8 mouse cellular contexts compared by ENCODE assay signal in the genomic region with DNA sequence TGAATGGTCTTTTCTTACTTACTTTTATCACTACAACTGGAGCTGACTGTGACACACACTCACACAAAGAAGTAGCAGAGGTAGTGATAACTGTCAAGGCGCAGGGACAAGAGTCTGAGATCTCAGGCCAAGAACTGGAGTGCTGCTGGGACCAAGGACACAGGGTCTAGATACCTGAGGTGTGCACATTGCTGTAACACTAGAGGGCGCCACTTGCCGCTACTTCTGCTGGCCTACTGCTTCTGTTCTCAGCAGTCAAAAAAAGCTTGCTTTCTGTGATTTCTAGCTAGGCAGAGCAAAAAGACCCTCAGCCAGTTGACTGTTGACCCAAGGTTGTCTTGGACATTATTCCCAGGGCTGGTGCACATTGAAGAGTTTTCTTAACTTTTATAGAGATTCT. TPM values are rescaled to one million over a fixed set of nuclear protein-coding genes. Genes with fewer than 3 reads are reported as not detected.
DNase-seq lines count a peak whose midpoint lies in the region; ATAC-seq and TF ChIP-seq lines count a peak whose summit lies in the region.

No protein-coding gene starts in this region.

- no peak overlapping the region for H3K4me2 ChIP-seq in heart, embryonic 11.5 days

- no peak overlapping the region for H3K27ac ChIP-seq in heart, embryonic 11.5 days (ENCODE audit: low read depth, low read length)
- no peak overlapping the region for H3K27ac ChIP-seq in layer of hippocampus, adult 2 months

- peak; percentile 93 for DNase-seq in heart, adult 11 months
- DNase-seq in G1E (ENCODE audit: low spot score), result peak; percentile 9
- peak; percentile 74 for DNase-seq in cerebellum, adult 8-10 months
- peak; percentile 78 for DNase-seq in gastrocnemius, postnatal 10 days
- peak; percentile 66 to 76 for DNase-seq in layer of hippocampus, adult 2 months (ENCODE audit: low spot score in 2 of 2)
- DNase-seq in lung, postnatal 36 days, result peak; percentile 86
- peak; percentile 43 to 83 for DNase-seq in spleen, postnatal 10 days (ENCODE audit: low spot score in 2 of 2)

- 13% methylated on average over 3 of the region's 3 CpGs for WGBS in heart, embryonic 11.5 days (ENCODE audit: insufficient replicate concordance)

- peak; percentile 61; the same call in 1 of the 2 replicates for TF ChIP-seq CTCF in G1E (IDR thresholded peaks at IDR 0.05; ENCODE audit: low read depth, low read length)
- TF ChIP-seq CTCF in layer of hippocampus, adult 2 months (conservative IDR thresholded peaks at IDR 0.05), result peak; percentile 95

- H3K9me3 ChIP-seq in heart, embryonic 11.5 days (replicated peaks; ENCODE audit: control insufficient read depth, low read length), result no peaks in the 10 kb centered on the region
- peaks cover 2% of the 10 kb centered on the region; the same call in 1 of the 2 replicates for H3K9me3 ChIP-seq in G1E (replicated peaks)

- ATAC-seq in heart, embryonic 11.5 days (replicated peaks; ENCODE audit: insufficient number of reproducible peaks, low FRiP score, low TSS enrichment), result no peak
- ATAC-seq in G1E (ENCODE audit: extremely low read depth, insufficient number of reproducible peaks, low FRiP score, poor library complexity, severe bottlenecking), result no peak

- H3K36me3 ChIP-seq in heart, embryonic 11.5 days (ENCODE audit: control insufficient read depth, insufficient read depth, low read length), result no peaks in the 10 kb centered on the region
- H3K36me3 ChIP-seq in G1E (replicated peaks), result no peaks in the 10 kb centered on the region

- no peaks in the 10 kb centered on the region for H3K4me1 ChIP-seq in heart, embryonic 11.5 days (ENCODE audit: control insufficient read depth, insufficient read depth, low read length)
- no peaks in the 10 kb centered on the region for H3K4me1 ChIP-seq in G1E (ENCODE audit: insufficient read depth, low read depth, low read length)

- H3K27me3 ChIP-seq in heart, embryonic 11.5 days (ENCODE audit: control insufficient read depth, insufficient read depth, low read length), result no peaks in the 10 kb centered on the region
- H3K27me3 ChIP-seq in G1E (ENCODE audit: insufficient read depth, low read length), result no peaks in the 10 kb centered on the region

- H3K4me3 ChIP-seq in heart, embryonic 11.5 days (ENCODE audit: low read depth, low read length), result no peak overlapping the region
- no peak overlapping the region for H3K4me3 ChIP-seq in G1E (ENCODE audit: low read depth, low read length)
- no peak overlapping the region for H3K4me3 ChIP-seq in layer of hippocampus, adult 2 months

- H3K9ac ChIP-seq in heart, embryonic 11.5 days (ENCODE audit: low read depth, low read length), result no peak overlapping the region

RNA-seq across cellular contexts. Expression of gene P4ha2, which starts 45.0 kb away (rescaled TPM):
- polyA plus RNA-seq in heart, embryonic 11.5 days (2014; fragmentation: Nextera tagmentation; extraction: Ambion mirVana), result 51.6 and 61.3 TPM in 2 replicates
- total RNA-seq in G1E (2014; fragmentation: Nextera tagmentation) (not detected in 2 replicates), G1E (2017) (0.22 TPM in 1 of 2 replicates, not detected in the other)
- not detected in 2 replicates for polyA plus RNA-seq in G1E (2012)
- 10 to 100 TPM; 21.1 to 27.7 TPM for total RNA-seq in gastrocnemius, postnatal 10 days (2021)
- total RNA-seq in layer of hippocampus, adult 2 months (2021), result 10 to 100 TPM; 18.6 to 28.7 TPM

Comparison
In these comparisons a context has a peak if more than half of its experiments do, and no peak if none do; other contexts are left out.
1. DNase-seq: peak in every context shown above with its lines; median percentile 93 in heart, adult 11 months; 86 in lung, postnatal 36 days; 78 in gastrocnemius, postnatal 10 days; 74 in cerebellum, adult 8-10 months; 71 in layer of hippocampus, adult 2 months; 63 in spleen, postnatal 10 days; 9 in G1E.
2. RNA of gene P4ha2, which starts 45.0 kb away (total RNA-seq): 18.6 to 28.7 TPM in layer of hippocampus, adult 2 months and 21.1 to 27.7 TPM in gastrocnemius, postnatal 10 days; 0.22 TPM in G1E; every median in the first group is over 10 times any median in the second.